Mouse (Mus musculus) G1E (cell line): Measurements from ENCODE around the gene Rdh16f2. TPM values are rescaled to one million over a fixed set of nuclear protein-coding genes. Genes with fewer than 3 reads are reported as not detected.
"Not testable (repeated sequence)": the region's sequence is repeated elsewhere in the genome, so short reads cannot be mapped to it uniquely, and the experiment has no call there.

Experiments
- ATAC-seq: 2 replicates; pipeline ENCODE4 v1.8.0; 2016; ENCODE audit warnings: mild to moderate bottlenecking; ENCODE audit not compliant: insufficient number of reproducible peaks, poor library complexity, low FRiP score, severe bottlenecking; ENCODE audit errors: extremely low read depth
- DNase-seq: peaks from one replicate; pipeline ENCODE4 v3.0.0; 2012; ENCODE audit warnings: low spot score
- H3K27me3 ChIP-seq: 2 replicates; pipeline ENCODE4 v1.6.1; 2012; ENCODE audit warnings: mild to moderate bottlenecking, low read length, inconsistent platforms; ENCODE audit not compliant: insufficient read depth
- H3K36me3 ChIP-seq: replicated peaks from 2 replicates; pipeline ENCODE3; 2012; ENCODE audit warnings: mild to moderate bottlenecking, inconsistent platforms
- H3K4me1 ChIP-seq: 2 replicates; pipeline ENCODE4 v1.6.1; 2012; ENCODE audit warnings: low read depth, low read length, inconsistent platforms, mixed read lengths; ENCODE audit not compliant: insufficient read depth
- H3K4me3 ChIP-seq: 2 replicates; pipeline ENCODE4 v1.5.1; 2012; ENCODE audit warnings: low read depth, mild to moderate bottlenecking, inconsistent platforms, low read length, moderate library complexity, mixed read lengths
- H3K9me3 ChIP-seq: replicated peaks from 2 replicates; pipeline ENCODE4 v1.6.1; 2012; ENCODE audit warnings: inconsistent platforms
- CTCF ChIP-seq: IDR thresholded peaks from 2 replicates; pipeline ENCODE4 v1.5.1; 2012; ENCODE audit warnings: low read depth, low read length, inconsistent platforms, mixed read lengths
- GATA1 ChIP-seq: IDR thresholded peaks from 2 replicates; pipeline ENCODE4 v1.6.1; 2012; ENCODE audit warnings: borderline replicate concordance, low read length, inconsistent platforms, mixed read lengths
- GATA2 ChIP-seq: IDR thresholded peaks from 2 replicates; pipeline ENCODE4 v1.6.1; 2012; ENCODE audit warnings: low read depth, low read length, inconsistent platforms, borderline replicate concordance
- POLR2AphosphoS5 ChIP-seq: IDR thresholded peaks from 2 replicates; pipeline ENCODE4 v1.6.1; 2012; ENCODE audit warnings: low read depth, low read length, inconsistent platforms; ENCODE audit not compliant: insufficient replicate concordance
- TAL1 ChIP-seq: conservative IDR thresholded peaks from 2 replicates; pipeline ENCODE4 v1.6.1; 2012; ENCODE audit warnings: low read depth, low read length, inconsistent platforms, mixed read lengths
- polyA plus RNA-seq: library from polyadenylated mRNA; stranded (reverse); fragments of >175 nt; gene quantifications from 2 replicates; pipeline ENCODE4 v1.2.3, GENCODE M21; 2012
- total RNA-seq, 2 experiments: library from RNA; stranded (forward) in 1 of 2; stranded (reverse) in 1 of 2; fragments of 200-1000 nt in 1 of 2; fragments of >200 nt in 1 of 2; fragmentation: Nextera tagmentation in 1 of 2; gene quantifications; 2 replicates each; pipeline ENCODE4 v1.2.3; 2014 to 2017

Gene Rdh16f2
- total and polyA plus RNA-seq, 3 experiments, result 0.07 to 0.87 TPM; not detected in 1

- Histone ChIP-seq H3K4me3 (no peak overlapping the region), H3K36me3 (no peaks in the 10 kb centered on the region), H3K9me3 (no peaks in the 10 kb centered on the region), H3K4me1 (peaks cover 11% of the 10 kb centered on the region), H3K27me3 (peaks cover 8% of the 10 kb centered on the region; the same call in 1 of the 2 replicates)
- TF ChIP-seq TAL1 (no peak), GATA1 (no peak), GATA2 (no peak), CTCF (no peak), POLR2AphosphoS5 (no peak)
- DNase-seq (no peak), ATAC-seq (no peak)
Observed at GRCm38 (mm10) chr10:127886971-127887370, 20.7 kb downstream of the Rdh16f2 start.

DNA sequence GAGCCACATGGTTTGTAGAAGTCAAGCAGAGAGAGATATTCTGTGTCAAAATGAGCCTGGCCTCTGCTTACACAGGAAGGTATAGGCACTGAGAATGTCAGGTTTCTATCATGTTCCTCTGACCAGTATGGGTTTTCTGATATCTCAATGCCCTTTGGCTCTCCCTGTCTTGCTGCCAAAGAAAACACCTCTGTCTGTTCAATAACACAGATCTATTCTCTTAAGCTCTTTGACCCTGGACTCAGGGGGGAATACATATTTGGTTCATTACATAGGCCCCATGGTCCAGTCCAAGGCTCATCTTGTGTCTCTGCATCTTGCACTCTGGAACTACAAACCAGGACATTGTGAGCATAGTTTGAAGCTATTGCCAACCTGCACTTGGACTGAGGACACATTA is 22.3 kb downstream of the Rdh16f2 start, which contains the start of gene Rdh7:
Gene Rdh7 (minus strand): TSS at position 213 of the 400 bp plus-strand sequence.
- peaks cover 2% of the 10 kb centered on the region; the same call in 1 of the 2 replicates for H3K4me1 ChIP-seq
- H3K9me3 ChIP-seq, result no peaks in the 10 kb centered on the region
- no peaks in the 10 kb centered on the region for H3K36me3 ChIP-seq
- no peak within 1 kb of the TSS for H3K4me3 ChIP-seq
- no peak for TF ChIP-seq POLR2AphosphoS5
- no peak for TF ChIP-seq GATA2
- no peak for TF ChIP-seq GATA1
- no peak for TF ChIP-seq TAL1
- TF ChIP-seq CTCF, result no peak
- DNase-seq, result no peak
- ATAC-seq, result no peak
- H3K27me3 ChIP-seq, result peaks cover 11% of the 10 kb centered on the region; the same call in 1 of the 2 replicates

DNA sequence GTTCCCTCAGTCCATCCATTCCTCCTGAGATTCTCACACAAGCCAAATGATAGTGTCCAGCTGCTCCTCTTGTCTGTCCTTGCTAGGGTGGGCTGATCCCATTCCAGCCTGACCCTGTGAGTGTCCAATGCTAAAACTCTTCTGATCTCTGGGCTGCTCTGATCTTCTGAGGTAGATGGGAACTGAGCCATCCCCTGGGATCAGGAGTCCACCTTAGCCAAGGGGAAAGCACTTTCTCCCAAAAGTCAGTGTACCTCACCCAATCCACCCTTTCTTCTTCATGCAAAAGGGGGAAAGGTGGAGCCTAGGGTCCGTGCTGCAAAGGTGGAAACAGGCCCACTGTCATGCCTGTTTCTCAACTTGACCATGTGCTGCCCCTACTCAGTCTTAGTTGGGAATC is 25.2 kb downstream of the Rdh16f2 start:
- H3K4me1 ChIP-seq, result no peaks in the 10 kb centered on the region
- ATAC-seq (no peak), DNase-seq (no peak)
- H3K27me3 ChIP-seq, result peaks cover 23% of the 10 kb centered on the region
- H3K9me3 ChIP-seq, result no peaks in the 10 kb centered on the region
- TF ChIP-seq GATA1, result no peak
- no peak for TF ChIP-seq POLR2AphosphoS5
- TF ChIP-seq GATA2, result no peak
- TF ChIP-seq CTCF, result no peak
- no peak for TF ChIP-seq TAL1
- H3K36me3 ChIP-seq, result no peaks in the 10 kb centered on the region
- no peak overlapping the region for H3K4me3 ChIP-seq

- ATAC-seq, H3K4me1 ChIP-seq, H3K9me3 ChIP-seq, DNase-seq, H3K36me3 ChIP-seq, H3K4me3 ChIP-seq: not testable (repeated sequence)
- H3K27me3 ChIP-seq, result peaks cover 31% of the 10 kb centered on the region
Observed at GRCm38 (mm10) chr10:127893163-127894022, 27.1 kb downstream of the Rdh16f2 start.

- H3K4me1 ChIP-seq, result no peaks in the 10 kb centered on the region
- ATAC-seq, result no peak
- no peak for DNase-seq
- H3K9me3 ChIP-seq, result no peaks in the 10 kb centered on the region
- H3K36me3 ChIP-seq, result no peaks in the 10 kb centered on the region
- no peak overlapping the region for H3K4me3 ChIP-seq
- no peak for TF ChIP-seq TAL1
- no peak for TF ChIP-seq CTCF
- TF ChIP-seq POLR2AphosphoS5, result no peak
- peaks cover 41% of the 10 kb centered on the region for H3K27me3 ChIP-seq
Observed at GRCm38 (mm10) chr10:127896705-127897104, 30.4 kb downstream of the Rdh16f2 start.

DNA sequence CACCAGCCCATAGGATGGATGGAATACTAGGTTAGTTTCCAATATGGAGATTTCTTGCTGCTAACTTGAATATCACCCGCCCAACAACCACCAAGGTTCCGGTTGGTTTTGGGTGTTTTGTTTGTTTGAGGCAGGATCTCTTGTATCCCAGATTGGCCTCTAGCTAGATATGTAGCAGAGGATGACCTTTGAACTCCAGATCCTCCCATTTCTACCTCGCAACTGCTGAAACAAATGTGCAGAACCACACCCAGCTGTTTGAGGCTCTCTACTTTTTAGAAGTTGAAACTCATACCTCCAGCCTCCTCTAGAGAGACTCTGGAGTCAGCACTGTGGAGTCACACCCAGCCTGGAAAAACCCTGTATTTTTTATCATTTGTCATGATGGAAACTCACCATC is 31.2 kb downstream of the Rdh16f2 start:
- Histone ChIP-seq H3K4me3 (no peak overlapping the region), H3K4me1 (no peaks in the 10 kb centered on the region), H3K36me3 (no peaks in the 10 kb centered on the region), H3K27me3 (peaks cover 43% of the 10 kb centered on the region), H3K9me3 (no peaks in the 10 kb centered on the region)
- DNase-seq (no peak), ATAC-seq (no peak)
- TF ChIP-seq CTCF (no peak), GATA2 (no peak), POLR2AphosphoS5 (no peak), TAL1 (no peak), GATA1 (no peak)

- H3K27me3 ChIP-seq, result peaks cover 41% of the 10 kb centered on the region
- ATAC-seq (no peak), DNase-seq (no peak)
- no peaks in the 10 kb centered on the region for H3K4me1 ChIP-seq
- H3K4me3 ChIP-seq, result no peak within 1 kb of the TSS
- H3K9me3 ChIP-seq, result no peaks in the 10 kb centered on the region
- H3K36me3 ChIP-seq, result no peaks in the 10 kb centered on the region
- TF ChIP-seq POLR2AphosphoS5 (no peak), TAL1 (no peak), CTCF (no peak), GATA2 (no peak), GATA1 (no peak)
Observed at GRCm38 (mm10) chr10:127898218-127898617, 31.9 kb downstream of the Rdh16f2 start, which contains the start of gene Sdr9c7. Gene Sdr9c7, plus strand, starts transcription at chr10:127898518.
